ENCODE assay signal across 8 mouse cellular contexts in the genomic region with DNA sequence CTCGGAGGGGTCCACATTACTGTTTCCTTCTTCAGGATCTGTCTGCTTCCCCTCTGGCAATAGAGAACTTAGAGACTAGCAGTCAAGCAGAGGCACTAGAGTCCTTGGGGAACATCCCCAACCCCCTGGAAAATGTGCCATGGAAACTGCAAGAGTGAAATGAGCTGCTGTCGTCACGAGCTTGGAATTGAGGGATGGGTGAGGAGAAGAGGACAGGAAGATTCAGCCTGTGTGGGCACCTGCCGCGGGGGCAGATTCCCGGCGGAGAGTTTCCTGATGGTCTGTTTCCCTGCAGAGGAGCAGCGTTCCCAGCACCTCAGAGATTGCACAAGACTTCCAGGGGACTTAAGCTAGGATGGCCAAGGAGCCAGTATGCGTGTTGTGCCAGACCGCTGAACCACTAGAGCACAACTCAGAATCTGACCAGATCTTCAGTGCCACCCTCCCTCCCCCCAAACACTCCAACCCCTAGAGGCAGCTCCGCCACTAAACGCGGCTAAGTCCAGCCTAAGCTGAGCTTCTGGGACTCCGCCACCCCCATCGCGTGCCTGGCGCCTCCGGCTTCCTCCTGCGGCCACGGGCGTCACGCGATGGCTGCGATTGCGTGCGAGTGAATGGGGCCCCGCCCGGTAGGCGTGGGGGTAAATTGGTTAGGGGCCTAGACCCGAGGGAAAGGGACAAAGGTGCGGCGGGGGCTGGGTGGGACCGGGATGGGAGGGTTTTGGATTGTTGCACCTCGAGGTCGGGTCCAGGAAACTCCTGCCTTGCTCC. TPM values are rescaled to one million over a fixed set of nuclear protein-coding genes. Genes with fewer than 3 reads are reported as not detected.
A peak's percentile ranks its signal among the peaks of the same experiment; 100 is the strongest.
DNase-seq lines count a peak whose midpoint lies in the region; ATAC-seq and TF ChIP-seq lines count a peak whose summit lies in the region.

No protein-coding gene starts in this region.

- no peak for TF ChIP-seq CTCF in cortical plate, adult 2 months (IDR thresholded peaks at IDR 0.05; ENCODE audit: extremely low read depth, insufficient read depth, low read length)

- ATAC-seq in granulocyte monocyte progenitor cell, adult 5-6 weeks (replicated peaks; ENCODE audit: poor library complexity, severe bottlenecking) = peak; percentile 81
- peak; percentile 94 for ATAC-seq in intestine, embryonic 15.5 days
- peak; percentile 85 for ATAC-seq in limb, embryonic 11.5 days (ENCODE audit: insufficient number of reproducible peaks, low FRiP score, low TSS enrichment, low read depth)

- H3K36me3 ChIP-seq in intestine, embryonic 15.5 days = no peaks in the 10 kb centered on the region
- no peaks in the 10 kb centered on the region for H3K36me3 ChIP-seq in limb, embryonic 11.5 days (ENCODE audit: control insufficient read depth, insufficient read depth, low read length)
- H3K36me3 ChIP-seq in midbrain, embryonic 10.5 days = no peaks in the 10 kb centered on the region

- H3K4me3 ChIP-seq in cortical plate, adult 2 months (ENCODE audit: insufficient read depth, low read length) = peak overlapping the region; percentile 33
- peak overlapping the region; percentile 48 for H3K4me3 ChIP-seq in intestine, embryonic 15.5 days (replicated peaks)
- peak overlapping the region; percentile 47 for H3K4me3 ChIP-seq in limb, embryonic 11.5 days (ENCODE audit: low read depth, low read length)
- H3K4me3 ChIP-seq in midbrain, embryonic 10.5 days = peak overlapping the region; percentile 73

- no peaks in the 10 kb centered on the region for H3K4me1 ChIP-seq in cortical plate, adult 2 months (ENCODE audit: control insufficient read depth, insufficient read depth, low read length)
- 0 out of 2 replicates have a peak, but pooled peaks cover 5% of the 10 kb centered on the region for H3K4me1 ChIP-seq in intestine, embryonic 15.5 days (replicated peaks)
- no peaks in the 10 kb centered on the region for H3K4me1 ChIP-seq in limb, embryonic 11.5 days (ENCODE audit: control insufficient read depth, insufficient read depth, low read length)
- H3K4me1 ChIP-seq in midbrain, embryonic 10.5 days = peaks cover 14% of the 10 kb centered on the region

- TF ChIP-seq POLR2A in cortical plate, adult 2 months (IDR thresholded peaks at IDR 0.05; ENCODE audit: extremely low read depth, insufficient read depth, low read length) = no peak

- peak; percentile 55 for DNase-seq in T-cell, adult 2 months (ENCODE audit: low spot score)
- DNase-seq in limb, embryonic 11.5 days (ENCODE audit: low spot score) = peak; percentile 72
- peak; percentile 76 for DNase-seq in midbrain, embryonic 10.5 days (ENCODE audit: low spot score)
- peak; percentile 37 for DNase-seq in right cerebral cortex, postnatal 25 days
- DNase-seq in yolk sac, embryonic 10.5 days (ENCODE audit: low spot score) = peak; percentile 19

- no peak overlapping the region for H3K27ac ChIP-seq in cortical plate, adult 2 months (ENCODE audit: insufficient read depth, low read length)
- H3K27ac ChIP-seq in intestine, embryonic 15.5 days = no peak overlapping the region
- 0 out of 2 replicates have a peak overlapping the region, but pooled peaks have one; percentile 17 for H3K27ac ChIP-seq in limb, embryonic 11.5 days (replicated peaks; ENCODE audit: low read depth, low read length)
- H3K27ac ChIP-seq in midbrain, embryonic 10.5 days (replicated peaks) = peak overlapping the region; percentile 89

- H3K27me3 ChIP-seq in intestine, embryonic 15.5 days (replicated peaks) = no peaks in the 10 kb centered on the region
- no peaks in the 10 kb centered on the region for H3K27me3 ChIP-seq in limb, embryonic 11.5 days (ENCODE audit: control insufficient read depth, insufficient read depth, low read length)
- H3K27me3 ChIP-seq in midbrain, embryonic 10.5 days (ENCODE audit: low read depth, poor library complexity, severe bottlenecking) = peaks cover 26% of the 10 kb centered on the region

- peak overlapping the region; percentile 53 for H3K9ac ChIP-seq in intestine, embryonic 15.5 days
- peak overlapping the region; percentile 80 for H3K9ac ChIP-seq in limb, embryonic 11.5 days (ENCODE audit: low read length)

- peak overlapping the region; percentile 95 for H3K4me2 ChIP-seq in intestine, embryonic 15.5 days (replicated peaks)
- peak overlapping the region; percentile 80 for H3K4me2 ChIP-seq in limb, embryonic 11.5 days (ENCODE audit: low read depth, severe bottlenecking)

- WGBS in intestine, embryonic 15.5 days = 4% methylated on average over 35 of the region's 35 CpGs
- 4% methylated on average over 35 of the region's 35 CpGs for WGBS in limb, embryonic 11.5 days
- WGBS in midbrain, embryonic 10.5 days = 4% methylated on average over 35 of the region's 35 CpGs

- H3K9me3 ChIP-seq in intestine, embryonic 15.5 days = no peaks in the 10 kb centered on the region
- H3K9me3 ChIP-seq in limb, embryonic 11.5 days (ENCODE audit: control insufficient read depth, low read length) = no peaks in the 10 kb centered on the region
- H3K9me3 ChIP-seq in midbrain, embryonic 10.5 days (replicated peaks) = no peaks in the 10 kb centered on the region

RNA-seq across cellular contexts. Expression of gene Ahrr, which starts 32.5 kb away (rescaled TPM):
- 0.85 and 1.1 TPM in 2 replicates for polyA plus RNA-seq in cortical plate, adult 2 months (2012; rRNA removed)
- total RNA-seq in granulocyte monocyte progenitor cell, adult 5-6 weeks (2014; fragmentation: Nextera tagmentation) = not detected in 2 replicates
- 0.21 and 0.47 TPM in 2 replicates for total RNA-seq in granulocyte monocyte progenitor cell, adult 5-6 weeks (2017)
- polyA plus RNA-seq in intestine, embryonic 15.5 days (2015; fragmentation: Nextera tagmentation; extraction: Ambion mirVana) = 0.25 and 0.28 TPM in 2 replicates
- polyA plus RNA-seq in limb, embryonic 11.5 days (2014; fragmentation: Nextera tagmentation; extraction: Ambion mirVana) = 0.96 and 1.3 TPM in 2 replicates
- polyA plus RNA-seq in midbrain, embryonic 10.5 days (2016; fragmentation: Nextera tagmentation; extraction: Ambion mirVana) = 1.8 and 2.0 TPM in 2 replicates

RNA-seq across cellular contexts. Expression of gene Exoc3, which starts 51.1 kb away (rescaled TPM):
- polyA plus RNA-seq in cortical plate, adult 2 months (2012; rRNA removed) = 49.8 and 53.6 TPM in 2 replicates
- total RNA-seq in granulocyte monocyte progenitor cell, adult 5-6 weeks (2014; fragmentation: Nextera tagmentation) = 13.2 and 26.9 TPM in 2 replicates
- total RNA-seq in granulocyte monocyte progenitor cell, adult 5-6 weeks (2017) = 28.4 and 35.5 TPM in 2 replicates
- 60.9 and 65.6 TPM in 2 replicates for polyA plus RNA-seq in intestine, embryonic 15.5 days (2015; fragmentation: Nextera tagmentation; extraction: Ambion mirVana)
- 80.7 and 85.2 TPM in 2 replicates for polyA plus RNA-seq in limb, embryonic 11.5 days (2014; fragmentation: Nextera tagmentation; extraction: Ambion mirVana)
- 79.2 and 88.7 TPM in 2 replicates for polyA plus RNA-seq in midbrain, embryonic 10.5 days (2016; fragmentation: Nextera tagmentation; extraction: Ambion mirVana)

RNA-seq across cellular contexts. Expression of gene Pdcd6, which starts 57.7 kb away (rescaled TPM):
- 139 and 150 TPM in 2 replicates for polyA plus RNA-seq in cortical plate, adult 2 months (2012; rRNA removed)
- 124 and 136 TPM in 2 replicates for total RNA-seq in granulocyte monocyte progenitor cell, adult 5-6 weeks (2014; fragmentation: Nextera tagmentation)
- 144 and 175 TPM in 2 replicates for total RNA-seq in granulocyte monocyte progenitor cell, adult 5-6 weeks (2017)
- polyA plus RNA-seq in intestine, embryonic 15.5 days (2015; fragmentation: Nextera tagmentation; extraction: Ambion mirVana) = 170 and 182 TPM in 2 replicates
- polyA plus RNA-seq in limb, embryonic 11.5 days (2014; fragmentation: Nextera tagmentation; extraction: Ambion mirVana) = 130 and 137 TPM in 2 replicates
- 118 and 124 TPM in 2 replicates for polyA plus RNA-seq in midbrain, embryonic 10.5 days (2016; fragmentation: Nextera tagmentation; extraction: Ambion mirVana)

Comparison
In these comparisons a context has a peak if more than half of its experiments do, and no peak if none do; other contexts are left out.
1. DNase-seq: peak in every context shown above with its lines; median percentile 76 in midbrain, embryonic 10.5 days; 72 in limb, embryonic 11.5 days; 55 in T-cell, adult 2 months; 37 in right cerebral cortex, postnatal 25 days; 19 in yolk sac, embryonic 10.5 days.
2. H3K27ac ChIP-seq: peak in limb, embryonic 11.5 days (single experiment) and midbrain, embryonic 10.5 days (single experiment); none in cortical plate, adult 2 months (single experiment) and intestine, embryonic 15.5 days (single experiment).
3. Peak in every context shown above with its lines, with median percentiles within 50 percentile points of each other: H3K4me3 ChIP-seq and ATAC-seq.